Mouse (Mus musculus) lung, postnatal 25 days (tissue): ENCODE results near the gene Olfr710.
"Not testable (repeated sequence)": the region's sequence is repeated elsewhere in the genome, so short reads cannot be mapped to it uniquely, and the experiment has no call there.

Experiments used
- DNase-seq: peaks from one replicate; pipeline ENCODE4 v3.0.0; 2022; ENCODE audit warnings: low spot score

The Olfr710 gene

DNA sequence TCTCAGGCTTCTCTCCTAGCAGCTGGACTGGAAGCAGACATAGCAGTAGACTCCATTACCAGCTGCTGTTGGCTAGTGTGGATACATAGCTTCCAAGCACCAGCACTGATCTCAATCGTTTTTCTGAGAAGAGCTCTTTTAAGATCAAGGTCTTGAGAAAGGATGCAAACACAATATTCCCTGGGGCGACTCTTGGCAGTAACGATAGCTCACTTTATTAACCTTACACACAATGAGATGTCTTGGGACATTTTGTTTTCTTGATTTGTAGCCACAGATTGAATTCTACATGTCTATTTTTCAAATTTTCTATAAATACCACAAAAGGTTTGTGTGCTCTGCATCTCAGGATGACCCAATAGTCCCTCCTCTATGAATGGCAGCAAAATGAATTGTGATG, at the start of gene Olfr710:
TSS of gene Olfr710 (minus strand) at position 101 of the 400 bp plus-strand sequence.
- no peak for DNase-seq

DNA sequence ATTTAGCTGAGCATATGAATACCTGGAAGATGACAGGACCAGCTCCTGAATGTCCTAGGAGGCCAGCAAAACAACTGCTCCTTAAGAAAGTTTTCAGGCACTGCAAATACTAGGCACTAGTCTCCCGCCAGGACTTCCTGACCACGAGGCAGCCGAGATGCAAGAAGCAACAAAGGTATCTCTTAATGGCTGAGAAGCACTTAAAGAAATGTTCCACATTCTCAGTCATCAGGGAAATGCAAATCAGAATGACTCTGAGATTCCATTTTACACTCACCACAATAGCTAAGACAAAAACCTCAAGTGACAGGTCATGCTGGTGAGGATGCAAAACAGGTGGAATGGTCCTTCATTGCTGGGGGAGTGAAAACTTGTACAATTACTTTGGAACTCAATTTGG, 37.1 kb upstream of the Olfr710 start:
- no peak for DNase-seq

- no peak for DNase-seq
Observed at GRCm38 (mm10) chr7:106975353-106975752, 27.2 kb upstream of the Olfr710 start, which contains the start of gene Olfr711. Olfr711 (minus strand) TSS chr7:106975453.

- DNase-seq = peak; percentile 2
Observed at GRCm38 (mm10) chr7:106967503-106967902, 19.4 kb upstream of the Olfr710 start.

GRCm38 (mm10) chr7:106963837-106964236, 15.7 kb upstream of the Olfr710 start, which contains the start of gene Olfr6:
Olfr6 (minus strand) TSS chr7:106963937.
- no peak for DNase-seq

DNA sequence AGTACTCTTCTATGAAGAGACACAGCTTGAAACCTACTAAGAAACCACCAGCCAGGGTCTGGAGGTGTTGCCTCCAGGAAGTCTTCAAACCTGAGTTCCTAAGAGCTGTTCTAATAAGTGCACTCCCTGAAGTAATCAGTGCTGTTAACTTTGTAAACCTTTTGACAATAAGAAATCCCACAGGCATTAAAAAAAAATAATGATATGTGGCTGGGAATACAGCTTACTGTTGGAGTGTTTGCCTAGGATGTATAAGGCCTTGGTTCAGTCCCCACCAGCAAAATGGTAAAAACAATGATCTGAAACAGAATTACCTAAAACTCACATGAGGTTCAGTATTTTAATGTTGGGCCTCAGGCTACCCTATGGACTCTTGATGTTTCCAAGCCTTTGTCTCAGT, 16.0 kb downstream of the Olfr710 start, which contains the start of gene Olfr709-ps1:
TSS of gene Olfr709-ps1 (minus strand) at position 101 of the 400 bp plus-strand sequence.
- no peak for DNase-seq

DNA sequence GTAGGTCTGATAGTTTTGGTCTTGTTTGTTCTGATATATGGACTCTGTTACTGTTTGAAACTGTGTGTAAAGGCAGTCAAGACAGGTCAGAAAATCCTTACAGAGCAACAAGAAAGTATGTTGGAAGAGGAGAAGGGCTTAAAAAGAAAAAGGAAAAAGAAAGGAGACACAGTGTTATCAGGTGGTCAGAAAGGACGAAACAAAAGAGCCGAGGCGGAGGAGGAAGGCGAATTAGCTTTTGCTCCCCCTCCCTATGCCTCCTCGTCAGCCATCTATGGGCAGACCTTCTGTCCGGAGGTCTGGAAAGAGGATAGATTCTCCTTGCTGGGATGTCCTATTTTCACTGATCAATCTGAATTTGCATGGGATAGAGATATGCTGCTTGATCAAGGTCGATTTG, 27.2 kb downstream of the Olfr710 start:
- not testable (repeated sequence) for DNase-seq

DNA sequence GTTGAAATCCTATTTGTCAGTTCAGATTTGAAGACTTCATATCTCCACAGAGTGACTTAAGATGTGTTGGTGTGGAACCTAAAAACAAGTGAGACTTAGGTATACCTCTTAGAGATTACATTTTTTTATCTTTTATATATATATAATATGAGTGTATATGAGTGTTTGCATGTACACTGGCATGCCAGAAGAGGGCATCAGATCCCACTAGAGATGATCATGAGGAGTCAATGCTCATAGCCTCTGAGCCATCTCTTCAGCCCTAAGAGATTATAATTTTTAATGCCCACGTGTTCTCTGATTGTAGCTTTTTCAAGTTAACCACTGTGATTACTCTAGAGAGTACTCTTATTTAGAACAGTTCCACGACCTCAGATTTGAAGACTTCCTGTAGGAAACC, 40.4 kb downstream of the Olfr710 start, which contains the start of gene Olfr1532-ps1:
TSS of gene Olfr1532-ps1 (plus strand) at position 326 of the 400 bp plus-strand sequence.
- no peak for DNase-seq

DNA sequence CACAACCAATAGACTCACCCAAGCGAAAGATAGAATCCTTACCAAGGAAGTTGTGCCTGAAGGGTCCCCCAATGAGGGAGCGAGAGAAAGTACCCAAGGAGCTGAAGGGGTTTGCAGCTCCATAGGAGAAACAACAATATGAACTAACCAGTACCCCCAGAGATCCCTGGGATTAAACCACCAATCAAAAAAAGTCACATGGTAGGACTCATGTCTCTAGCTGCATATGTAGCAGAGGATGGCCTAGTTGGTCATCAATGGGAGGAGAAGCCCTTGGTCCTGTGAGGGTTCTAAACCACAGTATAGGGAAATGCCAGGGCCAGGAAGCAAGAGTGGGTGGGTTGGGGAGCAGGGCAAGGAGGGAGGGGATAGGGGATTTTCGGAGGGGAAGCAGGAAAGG, 47.0 kb downstream of the Olfr710 start, which contains the start of gene Olfr707:
TSS of gene Olfr707 (minus strand) at position 101 of the 400 bp plus-strand sequence.
- DNase-seq = not testable (repeated sequence)
